Mouse (Mus musculus) MEL-GATA-1-ER (cell line): ENCODE measurements around the gene Olfr721-ps1.

Source experiments
- DNase-seq: peaks from one replicate; pipeline ENCODE4 v3.0.0-alpha.2; 2012; ENCODE audit warnings: low read depth; ENCODE audit errors: extremely low read depth

Olfr721-ps1 gene

GRCm38 (mm10) chr14:14400998-14401397, at the start of gene Olfr721-ps1:
Olfr721-ps1 (plus strand) TSS chr14:14401298.
- no peak for DNase-seq

DNA sequence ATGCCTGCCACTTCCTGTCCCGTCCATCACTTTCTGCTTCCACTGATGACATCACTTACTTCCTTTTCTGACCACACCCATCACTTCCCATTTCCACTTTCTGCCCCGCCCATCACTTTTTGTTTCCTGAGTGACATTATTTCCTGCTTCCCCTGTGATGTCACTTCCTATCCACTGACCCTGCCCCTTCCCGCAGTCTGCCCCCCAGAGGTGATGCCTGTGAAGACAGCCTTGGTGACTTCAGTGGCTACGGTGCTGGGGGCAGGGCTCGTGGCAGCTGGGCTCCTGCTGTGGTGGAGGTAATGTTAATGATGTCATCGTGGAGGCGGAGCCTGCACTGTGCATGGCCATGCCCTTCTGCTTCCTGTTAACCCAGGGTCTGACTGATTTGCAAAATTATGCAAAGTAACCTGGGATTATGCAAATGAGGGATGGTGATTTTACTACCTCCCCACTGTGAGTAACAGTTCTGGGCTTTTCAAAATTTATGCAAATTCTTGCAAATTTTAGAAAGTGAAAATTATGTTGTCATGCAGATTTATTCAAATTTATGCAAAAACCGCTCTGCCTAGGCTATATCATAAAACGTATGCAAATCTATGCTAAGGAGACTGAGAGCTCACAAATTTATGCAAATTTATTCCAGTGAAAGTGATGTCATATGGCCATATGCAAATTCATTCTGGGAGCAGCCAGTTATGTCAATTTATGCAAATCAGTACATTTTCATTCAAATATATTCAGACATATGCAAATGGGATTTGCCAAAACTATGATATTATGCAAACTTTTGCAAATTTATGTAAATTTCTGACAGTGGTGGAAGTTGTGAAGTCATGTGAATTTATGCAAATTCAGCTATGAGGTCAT, 49.1 kb upstream of the Olfr721-ps1 start:
- no peak for DNase-seq

DNA sequence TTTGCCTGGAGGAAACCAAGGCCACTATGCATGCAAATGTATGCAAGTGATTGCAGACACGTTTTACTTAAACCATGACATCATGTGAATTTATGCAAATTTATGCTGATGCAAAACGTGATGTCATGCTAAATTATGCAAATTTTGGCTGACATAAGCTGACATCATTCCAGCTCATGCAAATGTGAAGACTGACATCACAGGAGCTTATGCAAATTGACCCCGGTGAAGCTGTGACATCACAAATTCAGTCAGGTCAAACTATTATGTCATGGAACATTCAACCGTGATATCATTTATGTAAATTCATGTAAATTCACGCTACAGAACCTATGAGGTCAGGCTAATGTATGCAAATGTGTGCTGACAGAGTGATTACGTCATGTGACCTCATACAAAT, 48.5 kb upstream of the Olfr721-ps1 start:
- no peak for DNase-seq

GRCm38 (mm10) chr14:14353081-14353732, 47.9 kb upstream of the Olfr721-ps1 start:
- DNase-seq: no peak

DNA sequence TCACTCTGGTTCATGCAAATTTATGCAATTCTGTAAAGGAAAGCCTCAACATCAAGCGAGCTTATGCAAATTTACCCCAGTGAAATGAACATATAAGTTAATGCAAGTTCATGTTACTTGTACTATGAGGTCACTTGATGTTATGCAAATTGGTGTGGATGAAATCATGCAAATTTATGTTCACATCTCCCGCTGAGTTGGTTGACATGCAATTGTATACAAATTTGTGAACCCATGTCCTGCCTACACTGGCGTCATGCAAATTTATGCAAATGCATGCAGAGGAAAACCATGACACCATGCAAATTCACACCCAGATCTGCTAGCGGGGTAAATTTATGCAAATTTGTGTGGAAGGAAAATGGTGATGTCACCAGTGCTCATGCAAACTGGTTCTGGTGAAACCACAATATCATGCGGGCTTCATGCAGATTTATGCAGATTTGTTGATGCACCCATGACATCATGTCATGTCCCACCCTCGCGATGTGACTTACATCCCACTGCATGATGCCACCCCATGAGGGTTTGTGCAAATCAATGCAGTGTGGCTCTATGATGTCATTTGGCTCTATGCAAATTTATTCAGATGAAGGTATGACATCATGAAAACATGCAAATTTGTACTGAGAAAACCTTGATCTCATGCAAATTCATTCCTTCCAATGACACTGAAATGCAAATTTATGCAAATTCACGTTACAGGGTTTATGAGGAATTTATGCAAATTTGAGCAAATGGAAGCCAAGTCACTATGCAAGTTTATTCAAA, 47.2 kb upstream of the Olfr721-ps1 start:
- DNase-seq: no peak

DNA sequence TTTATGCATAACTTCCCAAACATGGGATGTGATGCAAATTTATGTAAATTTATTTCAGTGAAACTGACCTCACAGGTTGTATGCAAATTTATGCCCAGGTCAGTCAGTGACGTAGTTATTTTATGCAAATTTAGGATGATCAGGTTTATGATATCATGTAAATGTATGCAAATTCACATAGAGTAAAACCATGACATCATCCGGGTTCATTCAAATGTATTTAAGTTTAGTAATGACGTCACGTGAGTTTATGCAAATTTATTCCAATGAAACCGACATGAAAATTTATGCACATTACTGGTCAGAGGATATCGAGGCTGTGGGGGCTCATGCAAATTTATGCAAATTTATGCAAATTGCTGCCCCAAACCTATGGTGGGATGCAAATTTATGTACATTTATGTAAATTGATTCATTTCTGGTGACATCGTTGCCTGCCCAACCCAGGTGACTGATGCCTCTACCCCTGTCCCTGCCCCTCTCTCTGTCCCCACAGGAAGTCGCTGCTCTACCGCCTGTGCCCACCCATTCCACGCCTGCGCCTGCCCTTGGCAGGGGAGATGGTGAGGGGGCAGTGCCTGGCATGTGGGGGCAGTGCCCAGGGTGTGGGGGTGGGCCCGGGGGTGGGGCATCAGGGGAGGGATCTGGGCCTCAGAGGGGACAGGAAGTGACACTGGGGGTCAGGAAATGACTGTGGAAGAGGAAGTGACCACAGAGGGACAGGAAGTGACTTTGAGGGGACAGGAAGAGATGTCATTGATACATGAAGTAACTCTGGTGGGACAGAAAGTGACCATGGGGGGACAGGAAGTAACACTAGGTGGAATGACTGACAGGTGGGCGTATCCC, 46.4 kb upstream of the Olfr721-ps1 start:
- no peak for DNase-seq

GRCm38 (mm10) chr14:14355360-14355646, 45.8 kb upstream of the Olfr721-ps1 start:
- DNase-seq: no peak

DNA sequence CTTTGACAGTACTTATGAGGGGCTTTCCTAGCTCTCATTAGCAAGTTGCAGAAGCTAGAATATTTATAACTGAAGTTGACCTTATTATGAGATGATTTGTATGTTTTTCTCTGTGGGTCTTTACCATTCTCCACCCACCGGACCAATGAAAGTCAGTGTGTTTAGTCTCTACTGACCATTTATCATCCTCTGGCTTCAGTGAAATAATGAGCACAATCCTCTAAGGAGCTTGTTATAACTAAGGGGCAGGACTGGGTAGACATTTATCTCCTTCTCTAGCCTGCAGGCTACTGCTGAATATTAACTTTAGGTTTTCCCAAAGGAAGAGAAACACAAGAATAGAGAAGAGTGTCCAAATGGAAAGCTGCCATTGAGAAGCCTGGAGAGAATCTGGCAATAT, 5.6 kb upstream of the Olfr721-ps1 start:
- no peak for DNase-seq

GRCm38 (mm10) chr14:14436078-14436658, 35.1 kb downstream of the Olfr721-ps1 start:
- DNase-seq: no peak
